15 mouse cellular contexts compared by ENCODE assay signal in the genomic region with DNA sequence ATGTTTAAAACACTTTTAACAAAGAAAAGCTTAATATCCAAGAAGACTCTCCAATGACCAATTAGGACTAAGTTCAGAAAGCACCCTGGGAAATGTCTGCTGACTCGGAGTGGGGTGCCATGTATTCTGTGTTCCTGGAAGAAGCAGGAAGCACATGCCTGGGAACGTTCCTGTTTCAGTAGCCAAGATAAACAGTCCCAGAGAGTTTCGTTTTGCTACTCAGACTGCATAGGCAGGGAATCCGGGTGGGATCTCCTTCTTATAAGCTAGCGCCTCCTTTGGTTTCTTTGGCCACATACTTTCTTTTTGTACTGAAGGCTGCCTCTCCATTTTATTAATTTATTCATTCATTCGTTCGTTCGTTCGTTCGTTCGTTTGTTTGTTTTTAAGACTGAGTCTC.
DNase-seq lines count a peak whose midpoint lies in the region; ATAC-seq and TF ChIP-seq lines count a peak whose summit lies in the region.
"Had no signal": no experiment of that assay in that cellular context is flagged by ENCODE, and none has a peak within 500 bp of the region (broad histone marks: within the 10 kb centered on the region; RNA-seq: fewer than 3 reads in every experiment).

No protein-coding gene starts in this region.

- peak; percentile 28 for DNase-seq in limb, embryonic 14.5 days (ENCODE audit: low spot score)
- DNase-seq in limb, embryonic 10.5 days (ENCODE audit: low spot score) = no peak
- peak; percentile 79 to 86 for DNase-seq in heart, adult 9 months (ENCODE audit: low spot score in 2 of 2)
- peak; percentile 69 for DNase-seq in kidney, adult 9 months
- no peak for DNase-seq in urinary bladder, postnatal 14 days (ENCODE audit: low spot score)
- no peak for DNase-seq in hindbrain, embryonic 14.5 days (ENCODE audit: low spot score)
- DNase-seq in left cerebral cortex, postnatal 14 days (ENCODE audit: low spot score in 2 of 2) = no peak
- DNase-seq: cerebellum, adult 18-20 months; thymus, postnatal 36 days had no signal

- peaks cover 13% of the 10 kb centered on the region for H3K4me1 ChIP-seq in limb, embryonic 14.5 days (ENCODE audit: control insufficient read depth, insufficient read depth, low read length)
- peaks cover 6% of the 10 kb centered on the region for H3K4me1 ChIP-seq in limb, embryonic 10.5 days
- H3K4me1 ChIP-seq in hindbrain, embryonic 14.5 days (replicated peaks; ENCODE audit: control insufficient read depth, insufficient read depth, low read length) = no peaks in the 10 kb centered on the region
- H3K4me1 ChIP-seq: hindbrain, embryonic 13.5 days; liver, embryonic 15.5 days had no signal

- WGBS in limb, embryonic 14.5 days = 89% methylated on average over 11 of the region's 11 CpGs
- WGBS in limb, embryonic 10.5 days = 92% methylated on average over 11 of the region's 11 CpGs
- WGBS in hindbrain, embryonic 14.5 days = 88% methylated on average over 11 of the region's 11 CpGs

- no peak overlapping the region for H3ac ChIP-seq in myocyte (ENCODE audit: control insufficient read depth, insufficient read length)

- no peaks in the 10 kb centered on the region for H3K79me2 ChIP-seq in myocyte (ENCODE audit: control insufficient read depth, insufficient read depth)

- no peaks in the 10 kb centered on the region for H3K9me3 ChIP-seq in limb, embryonic 14.5 days (ENCODE audit: control insufficient read depth, low read length)
- H3K9me3 ChIP-seq in limb, embryonic 10.5 days (replicated peaks) = no peaks in the 10 kb centered on the region
- H3K9me3 ChIP-seq in hindbrain, embryonic 14.5 days (ENCODE audit: control insufficient read depth, low read length) = no peaks in the 10 kb centered on the region
- H3K9me3 ChIP-seq: embryonic facial prominence, embryonic 12.5 days; hindbrain, embryonic 13.5 days; liver, embryonic 15.5 days had no signal

- intact Hi-C loops in left cerebral cortex, postnatal 14 days (cut with DNase I) = no loop called here

- no peak overlapping the region for H3K4me3 ChIP-seq in limb, embryonic 14.5 days (replicated peaks; ENCODE audit: low read length)
- no peak overlapping the region for H3K4me3 ChIP-seq in limb, embryonic 10.5 days
- H3K4me3 ChIP-seq in myocyte = no peak overlapping the region
- H3K4me3 ChIP-seq in hindbrain, embryonic 14.5 days (replicated peaks; ENCODE audit: low read length) = no peak overlapping the region
- H3K4me3 ChIP-seq: embryonic facial prominence, embryonic 12.5 days; hindbrain, embryonic 13.5 days; liver, embryonic 15.5 days had no signal

- no peak for TF ChIP-seq POLR2A in limb, embryonic 14.5 days (IDR thresholded peaks at IDR 0.05; ENCODE audit: borderline replicate concordance, extremely low read depth, insufficient read depth, insufficient read length)
- no peak for TF ChIP-seq POLR2A in myocyte (IDR thresholded peaks at IDR 0.05; ENCODE audit: insufficient read length, low read depth)

- no peak for ATAC-seq in limb, embryonic 14.5 days (ENCODE audit: low FRiP score, low read depth)
- ATAC-seq in hindbrain, embryonic 14.5 days (ENCODE audit: low FRiP score) = no peak
- ATAC-seq: forebrain, embryonic 16.5 days; midbrain, embryonic 16.5 days had no signal

- H3K27me3 ChIP-seq in limb, embryonic 14.5 days (ENCODE audit: control insufficient read depth, insufficient read depth, low read length) = no peaks in the 10 kb centered on the region
- no peaks in the 10 kb centered on the region for H3K27me3 ChIP-seq in limb, embryonic 10.5 days (ENCODE audit: low read depth, poor library complexity, severe bottlenecking)
- H3K27me3 ChIP-seq in myocyte (ENCODE audit: control insufficient read depth, insufficient read depth, insufficient read length) = no peaks in the 10 kb centered on the region
- no peaks in the 10 kb centered on the region for H3K27me3 ChIP-seq in hindbrain, embryonic 14.5 days (ENCODE audit: control insufficient read depth, insufficient read depth, low read length)
- H3K27me3 ChIP-seq: embryonic facial prominence, embryonic 12.5 days; hindbrain, embryonic 13.5 days; liver, embryonic 15.5 days had no signal

- no peak overlapping the region for H3K4me2 ChIP-seq in limb, embryonic 14.5 days (replicated peaks; ENCODE audit: low read depth, low read length, severe bottlenecking)
- H3K4me2 ChIP-seq in myocyte (ENCODE audit: low read depth) = peak overlapping the region; percentile 18
- no peak overlapping the region for H3K4me2 ChIP-seq in hindbrain, embryonic 14.5 days (replicated peaks)
- H3K4me2 ChIP-seq: embryonic facial prominence, embryonic 12.5 days; hindbrain, embryonic 13.5 days; liver, embryonic 15.5 days had no signal

- no peak overlapping the region for H3K27ac ChIP-seq in limb, embryonic 14.5 days (replicated peaks; ENCODE audit: low read depth, low read length)
- no peak overlapping the region for H3K27ac ChIP-seq in limb, embryonic 10.5 days
- H3K27ac ChIP-seq in hindbrain, embryonic 14.5 days = no peak overlapping the region
- H3K27ac ChIP-seq: embryonic facial prominence, embryonic 12.5 days; hindbrain, embryonic 13.5 days; liver, embryonic 15.5 days had no signal

- H3K36me3 ChIP-seq in limb, embryonic 14.5 days (ENCODE audit: control insufficient read depth, insufficient read depth, low read length) = no peaks in the 10 kb centered on the region
- H3K36me3 ChIP-seq in limb, embryonic 10.5 days = no peaks in the 10 kb centered on the region
- H3K36me3 ChIP-seq in myocyte (ENCODE audit: control insufficient read depth, insufficient read depth) = no peaks in the 10 kb centered on the region
- no peaks in the 10 kb centered on the region for H3K36me3 ChIP-seq in hindbrain, embryonic 14.5 days (replicated peaks; ENCODE audit: control insufficient read depth, insufficient read depth)
- H3K36me3 ChIP-seq: embryonic facial prominence, embryonic 12.5 days; hindbrain, embryonic 13.5 days; liver, embryonic 15.5 days had no signal

- no peak overlapping the region for H3K9ac ChIP-seq in limb, embryonic 14.5 days (ENCODE audit: low read depth, low read length, severe bottlenecking)
- no peak overlapping the region for H3K9ac ChIP-seq in hindbrain, embryonic 14.5 days
- H3K9ac ChIP-seq: embryonic facial prominence, embryonic 12.5 days; hindbrain, embryonic 13.5 days; liver, embryonic 15.5 days had no signal

TF ChIP-seq in myocyte, 11 proteins besides CTCF, POLR2A, EP300 and RAD21:
- no peak for TF ChIP-seq MAX (IDR thresholded peaks at IDR 0.05; ENCODE audit: low read depth)
- TF ChIP-seq USF1 (IDR thresholded peaks at IDR 0.05; ENCODE audit: low read depth) = no peak
- no peak for TF ChIP-seq TCF3 (IDR thresholded peaks at IDR 0.05; ENCODE audit: insufficient read length, low read depth)
- no peak for TF ChIP-seq MYOD1 (IDR thresholded peaks at IDR 0.05; ENCODE audit: control insufficient read depth in 1 of 3, insufficient read length in 2 of 3, low read depth in 2 of 3)
- no peak for TF ChIP-seq TCF12 (IDR thresholded peaks at IDR 0.05; ENCODE audit: insufficient read depth, poor library complexity, severe bottlenecking)

Comparison
In these comparisons a context has a peak if more than half of its experiments do, and no peak if none do; other contexts are left out.
1. DNase-seq: peak in limb, embryonic 14.5 days (single experiment), heart, adult 9 months (2 of 2) and kidney, adult 9 months (single experiment); none in limb, embryonic 10.5 days (single experiment), urinary bladder, postnatal 14 days (single experiment), hindbrain, embryonic 14.5 days (single experiment) and left cerebral cortex, postnatal 14 days (0 of 2).